Mouse (Mus musculus): ENCODE measurements around the gene Stac. TPM values are rescaled to one million over a fixed set of nuclear protein-coding genes. Genes with fewer than 3 reads are reported as not detected.

Stac gene
- total RNA-seq, 2 experiments from 2014 or later = 4.5 to 5.2 TPM

DNA sequence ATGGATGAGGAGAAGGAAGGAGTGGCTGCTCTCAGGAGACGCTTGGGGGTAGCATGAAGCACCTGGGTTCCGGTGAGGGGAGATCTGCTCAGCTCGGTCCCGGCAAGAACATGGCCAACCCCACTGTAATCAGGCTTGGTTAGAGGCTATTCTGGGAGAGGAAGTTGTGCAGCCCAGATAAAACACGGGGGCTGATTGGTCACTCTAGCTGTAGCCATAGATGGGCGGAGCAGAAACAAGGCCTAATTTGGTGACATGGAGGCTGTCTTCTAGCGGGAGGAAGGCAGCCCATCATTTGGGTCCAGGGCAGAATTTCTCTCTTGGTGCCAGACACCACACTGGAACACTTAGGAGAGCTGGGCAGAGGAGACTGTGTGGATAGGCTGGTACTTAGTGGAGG, 167.9 kb downstream of the Stac start:
- no peak for DNase-seq (ENCODE audit: low spot score in 2 of 2)

DNA sequence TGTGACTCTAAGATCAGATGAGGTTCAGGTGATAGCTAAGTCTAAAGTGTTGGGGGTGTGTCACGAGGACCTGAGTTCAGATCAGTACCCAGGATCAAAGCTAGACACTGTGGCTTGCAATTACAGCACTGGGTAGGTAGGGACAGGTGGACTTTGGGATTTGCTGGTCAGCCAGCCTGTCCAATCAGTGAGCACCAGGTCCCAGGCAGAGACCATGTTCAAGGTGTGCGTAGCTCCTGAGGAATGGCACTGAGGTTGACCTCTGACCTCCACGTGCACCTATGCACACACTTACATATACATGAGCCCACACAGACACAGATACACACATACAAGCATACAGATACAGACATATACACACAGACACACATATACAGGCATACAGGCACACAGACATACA, 174.6 kb downstream of the Stac start:
- DNase-seq (ENCODE audit: low spot score in 2 of 2) = no peak

DNA sequence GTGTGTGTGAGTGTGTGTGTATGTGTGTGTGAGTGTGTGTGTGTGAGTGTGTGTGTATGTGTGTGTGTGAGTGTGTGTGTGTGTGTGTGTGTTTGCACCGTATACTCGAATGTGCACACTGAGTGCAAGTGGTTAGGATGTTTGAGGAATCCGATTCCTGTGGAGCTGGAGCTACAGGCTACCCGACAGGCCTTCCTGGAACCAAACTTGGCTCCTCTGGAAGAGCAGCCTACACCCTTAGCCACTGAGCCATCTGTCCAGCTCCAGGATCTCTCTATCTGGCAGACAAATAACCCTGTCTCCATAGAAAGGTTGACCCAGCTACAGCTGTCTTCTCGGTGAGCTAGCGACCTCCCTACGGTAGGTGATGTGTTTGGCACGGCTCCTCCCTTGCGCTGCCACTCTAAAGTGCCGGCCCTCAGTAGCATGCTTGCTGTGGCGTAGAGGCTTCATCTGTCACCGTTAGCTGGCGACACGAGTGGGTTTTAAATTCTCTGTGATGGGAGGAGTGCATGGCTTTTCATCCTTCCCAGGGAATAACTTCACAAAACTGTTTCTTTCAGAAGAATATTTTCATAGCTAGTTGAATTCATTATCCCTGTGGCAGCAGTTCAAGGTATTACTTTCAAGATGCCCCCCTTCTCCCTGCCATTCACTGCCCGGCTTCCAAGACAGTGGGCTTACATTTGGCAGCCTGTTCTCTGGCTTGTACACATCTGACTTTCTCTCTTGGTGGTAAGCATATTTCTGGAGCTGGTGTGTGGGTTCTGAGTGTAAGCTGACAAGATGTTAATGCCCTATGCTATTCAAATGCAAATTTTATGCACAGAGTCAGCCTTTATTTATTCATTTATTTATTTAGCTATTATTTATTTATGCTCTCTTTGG, 175.3 kb downstream of the Stac start:
- no peak for DNase-seq (ENCODE audit: low spot score in 2 of 2)

Measured in adrenal gland, adult 18-20 months (tissue).